Mouse (Mus musculus) MEL (cell line): ENCODE measurements around the gene Zkscan1.

Experiments used
- EP300 ChIP-seq, 2 experiments: IDR thresholded peaks; 2 replicates each; pipeline ENCODE4 v1.6.1; 2011; ENCODE audit warnings: improper control_type of control experiment in 2 of 2, low read length in 2 of 2, low read depth in 1 of 2, mild to moderate bottlenecking in 1 of 2
- GABPA ChIP-seq: IDR thresholded peaks from 2 replicates; pipeline ENCODE4 v1.6.1; 2012; ENCODE audit warnings: low read depth, mild to moderate bottlenecking, inconsistent platforms, low read length, improper control_type of control experiment, moderate library complexity
- HCFC1 ChIP-seq: IDR thresholded peaks from 2 replicates; pipeline ENCODE4 v1.6.1; 2012; ENCODE audit warnings: low read depth, mild to moderate bottlenecking, inconsistent platforms, low read length, improper control_type of control experiment, moderate library complexity
- KAT2A ChIP-seq: conservative IDR thresholded peaks from 2 replicates; pipeline ENCODE4 v1.6.1; 2012; ENCODE audit warnings: low read depth, low read length, improper control_type of control experiment, inconsistent platforms
- POLR2A ChIP-seq, 2 experiments: IDR thresholded peaks; 2 replicates each; pipeline ENCODE4 v1.6.1; 2011 to 2012; ENCODE audit warnings: low read length in 2 of 2, mild to moderate bottlenecking in 2 of 2, control low read depth in 1 of 2, improper control_type of control experiment in 1 of 2, low read depth in 1 of 2, moderate library complexity in 1 of 2; ENCODE audit not compliant: control insufficient read depth in 1 of 2, insufficient read depth in 1 of 2, poor library complexity in 1 of 2
- POLR2AphosphoS2 ChIP-seq: IDR thresholded peaks from 2 replicates; pipeline ENCODE4 v1.6.1; 2011; ENCODE audit warnings: low read length, improper control_type of control experiment
- RAD21 ChIP-seq: IDR thresholded peaks from 2 replicates; pipeline ENCODE4 v1.6.1; 2011; ENCODE audit warnings: mild to moderate bottlenecking, low read depth, low read length, improper control_type of control experiment
- TAL1 ChIP-seq: IDR thresholded peaks from 2 replicates; pipeline ENCODE4 v1.6.1; 2012; ENCODE audit warnings: mild to moderate bottlenecking, inconsistent platforms, low read length, moderate library complexity, mixed read lengths
- TBP ChIP-seq: IDR thresholded peaks from 2 replicates; pipeline ENCODE4 v1.8.0; 2011; ENCODE audit warnings: low read depth, low read length, improper control_type of control experiment
- USF1 ChIP-seq: IDR thresholded peaks from 2 replicates; pipeline ENCODE4 v1.6.1; 2014; ENCODE audit warnings: low read depth, mild to moderate bottlenecking, inconsistent platforms, low read length, improper control_type of control experiment, moderate library complexity
- ZNF384 ChIP-seq: IDR thresholded peaks from 2 replicates; pipeline ENCODE4 v1.6.1; 2012; ENCODE audit warnings: low read depth, mild to moderate bottlenecking, inconsistent platforms, low read length, improper control_type of control experiment

DNA sequence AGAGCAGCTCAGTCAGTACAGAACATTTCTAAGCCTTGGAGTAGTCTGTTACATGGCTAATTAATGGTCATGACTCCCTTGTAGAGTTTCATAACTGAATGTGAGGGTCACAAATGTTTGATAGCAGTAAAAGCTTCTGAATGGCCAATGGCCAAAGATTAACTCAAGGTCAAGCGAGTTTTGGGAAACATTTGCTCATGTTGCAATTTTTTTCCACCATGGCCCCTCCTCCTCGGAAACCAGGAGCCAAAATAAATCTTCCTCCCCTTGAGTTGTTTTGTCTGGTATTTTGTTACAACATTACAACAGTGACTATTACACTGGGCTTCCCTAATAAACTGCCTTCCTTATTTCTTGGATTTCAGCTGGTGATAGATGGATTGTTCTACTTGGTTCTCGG, 9.2 kb upstream of the Zkscan1 start:
- TF ChIP-seq TBP = no peak
- no peak for TF ChIP-seq HCFC1
- no peak for TF ChIP-seq POLR2A (IDR thresholded peaks at IDR 0.05; ENCODE audit: control insufficient read depth in 1 of 2, insufficient read depth in 1 of 2, low read depth in 1 of 2, low read length in 2 of 2, poor library complexity in 1 of 2)
- TF ChIP-seq EP300 (IDR thresholded peaks at IDR 0.05; ENCODE audit: low read depth in 1 of 2, low read length in 2 of 2) = no peak
- TF ChIP-seq GABPA = no peak
- TF ChIP-seq POLR2AphosphoS2 = no peak
- no peak for TF ChIP-seq USF1
- no peak for TF ChIP-seq KAT2A
- TF ChIP-seq ZNF384 = no peak
- TF ChIP-seq RAD21 = no peak
- TF ChIP-seq TAL1 = no peak
